Mouse (Mus musculus): ENCODE data around the gene Uqcrc1. TPM values are rescaled to one million over a fixed set of nuclear protein-coding genes. Genes with fewer than 3 reads are reported as not detected.
A peak's percentile ranks its signal among the peaks of the same experiment; 100 is the strongest.

Gene Uqcrc1
- polyA plus RNA-seq, 1 experiment from 2014 or later = 692 TPM

GRCm38 (mm10) chr9:108990462-108990820 lies 54.0 kb downstream of the Uqcrc1 start:
- Histone ChIP-seq H3K9me3 (no peaks in the 10 kb centered on the region), H3K36me3 (no peaks in the 10 kb centered on the region), H3K4me1 (peaks cover 58% of the 10 kb centered on the region), H3K27ac (peak overlapping the region; percentile 92), H3K27me3 (ENCODE audit: insufficient read depth, poor library complexity, severe bottlenecking) (no peaks in the 10 kb centered on the region), H3K4me3 (no peak overlapping the region)
- WGBS = 82% methylated on average over 7 of the region's 7 CpGs
- DNase-seq (ENCODE audit: low spot score) = no peak

- no peaks in the 10 kb centered on the region for H3K36me3 ChIP-seq
- H3K27me3 ChIP-seq (ENCODE audit: insufficient read depth, poor library complexity, severe bottlenecking) = no peaks in the 10 kb centered on the region
- WGBS = 3% methylated on average over 31 of the region's 31 CpGs
- H3K4me3 ChIP-seq = peak within 1 kb of the TSS; percentile 69
- DNase-seq (ENCODE audit: low spot score) = peak; percentile 100
- H3K27ac ChIP-seq = peak within 1 kb of the TSS; percentile 92
- H3K4me1 ChIP-seq = peaks cover 69% of the 10 kb centered on the region
- H3K9me3 ChIP-seq = no peaks in the 10 kb centered on the region
Measured at GRCm38 (mm10) chr9:108991428-108992084, 55.1 kb downstream of the Uqcrc1 start, which contains the start of gene Pfkfb4. Gene Pfkfb4, plus strand, starts transcription at chr9:108991778.

GRCm38 (mm10) chr9:108992085-108992469 lies 55.6 kb downstream of the Uqcrc1 start:
- Histone ChIP-seq H3K36me3 (no peaks in the 10 kb centered on the region), H3K4me1 (peaks cover 70% of the 10 kb centered on the region), H3K27ac (peak overlapping the region; percentile 92), H3K4me3 (peak overlapping the region; percentile 69), H3K9me3 (no peaks in the 10 kb centered on the region), H3K27me3 (ENCODE audit: insufficient read depth, poor library complexity, severe bottlenecking) (no peaks in the 10 kb centered on the region)
- DNase-seq (ENCODE audit: low spot score) = no peak
- WGBS = 13% methylated on average over 18 of the region's 18 CpGs

GRCm38 (mm10) chr9:108992620-108993361 lies 56.4 kb downstream of the Uqcrc1 start:
- peaks cover 64% of the 10 kb centered on the region for H3K4me1 ChIP-seq
- no peaks in the 10 kb centered on the region for H3K27me3 ChIP-seq (ENCODE audit: insufficient read depth, poor library complexity, severe bottlenecking)
- WGBS = 60% methylated on average over 9 of the region's 9 CpGs
- DNase-seq (ENCODE audit: low spot score) = no peak
- peak overlapping the region; percentile 12; the same call in 1 of the 2 replicates for H3K27ac ChIP-seq
- H3K36me3 ChIP-seq = no peaks in the 10 kb centered on the region
- no peaks in the 10 kb centered on the region for H3K9me3 ChIP-seq
- H3K4me3 ChIP-seq = peak overlapping the region; percentile 69; the same call in 1 of the 2 replicates

GRCm38 (mm10) chr9:108996411-108996810 lies 60.0 kb downstream of the Uqcrc1 start:
- WGBS = 67% methylated on average over 9 of the region's 9 CpGs
- H3K9me3 ChIP-seq = no peaks in the 10 kb centered on the region

GRCm38 (mm10) chr9:108998287-108999166 lies 62.1 kb downstream of the Uqcrc1 start:
- no peaks in the 10 kb centered on the region for H3K27me3 ChIP-seq (ENCODE audit: insufficient read depth, poor library complexity, severe bottlenecking)
- no peak for DNase-seq (ENCODE audit: low spot score)
- peaks cover 17% of the 10 kb centered on the region for H3K4me1 ChIP-seq
- H3K27ac ChIP-seq = no peak overlapping the region
- H3K9me3 ChIP-seq = no peaks in the 10 kb centered on the region
- H3K4me3 ChIP-seq = no peak overlapping the region
- no peaks in the 10 kb centered on the region for H3K36me3 ChIP-seq
- 78% methylated on average over 19 of the region's 19 CpGs for WGBS

More at GRCm38 (mm10) chr9:108996411-108996810, 60.0 kb downstream of the Uqcrc1 start:
- no peak for DNase-seq (ENCODE audit: low spot score)
- H3K4me3 ChIP-seq = no peak overlapping the region
- no peaks in the 10 kb centered on the region for H3K27me3 ChIP-seq (ENCODE audit: insufficient read depth, poor library complexity, severe bottlenecking)
- H3K27ac ChIP-seq = no peak overlapping the region
- H3K4me1 ChIP-seq = peaks cover 30% of the 10 kb centered on the region
- no peaks in the 10 kb centered on the region for H3K36me3 ChIP-seq

- DNase-seq (ENCODE audit: low spot score) = no peak
- Histone ChIP-seq H3K27ac (no peak overlapping the region), H3K27me3 (ENCODE audit: insufficient read depth, poor library complexity, severe bottlenecking) (no peaks in the 10 kb centered on the region), H3K4me1 (peaks cover 17% of the 10 kb centered on the region), H3K4me3 (no peak overlapping the region), H3K9me3 (no peaks in the 10 kb centered on the region), H3K36me3 (no peaks in the 10 kb centered on the region)
- 64% methylated on average over 4 of the region's 4 CpGs for WGBS
Measured at GRCm38 (mm10) chr9:108999167-108999526, 62.7 kb downstream of the Uqcrc1 start.

MicroRNAs within 50 kb of the gene (microRNA counts, 519-probe panel; counts per million panel counts)
- microRNA mmu-miR-711 = not detected

Small RNA genes within 50 kb of the gene (microRNA-seq; reads per million reads assigned to microRNA genes)
- gene Mir711 = not detected

Other genes with a start within 250 kb of the Uqcrc1 start
- 26.5 and 29.1 TPM in 2 replicates for gene Prkar2a, start 247.3 kb upstream of the Uqcrc1 start, polyA plus RNA-seq (2016; fragmentation: Nextera tagmentation; extraction: Ambion mirVana)
- 48.1 and 63.9 TPM in 2 replicates for gene Ip6k2, start 152.8 kb upstream of the Uqcrc1 start, polyA plus RNA-seq (2016; fragmentation: Nextera tagmentation; extraction: Ambion mirVana)
- 9.2 and 10.8 TPM in 2 replicates for gene Nckipsd, start 128.3 kb upstream of the Uqcrc1 start, polyA plus RNA-seq (2016; fragmentation: Nextera tagmentation; extraction: Ambion mirVana)
- 0.13 and 0.26 TPM in 2 replicates for gene Celsr3, start 110.3 kb upstream of the Uqcrc1 start, polyA plus RNA-seq (2016; fragmentation: Nextera tagmentation; extraction: Ambion mirVana)
- 5.4 and 9.3 TPM in 2 replicates for gene Slc26a6, start 83.3 kb upstream of the Uqcrc1 start, polyA plus RNA-seq (2016; fragmentation: Nextera tagmentation; extraction: Ambion mirVana)
- gene Tmem89, start 22.0 kb upstream of the Uqcrc1 start, polyA plus RNA-seq (2016; fragmentation: Nextera tagmentation; extraction: Ambion mirVana) = not detected in 2 replicates
- 1.0 and 1.8 TPM in 2 replicates for gene Col7a1, start 17.0 kb downstream of the Uqcrc1 start, polyA plus RNA-seq (2016; fragmentation: Nextera tagmentation; extraction: Ambion mirVana)
- gene Ucn2, start 49.4 kb downstream of the Uqcrc1 start, polyA plus RNA-seq (2016; fragmentation: Nextera tagmentation; extraction: Ambion mirVana) = not detected in 2 replicates
- gene Pfkfb4, start 55.1 kb downstream of the Uqcrc1 start, polyA plus RNA-seq (2016; fragmentation: Nextera tagmentation; extraction: Ambion mirVana) = 6.9 and 9.4 TPM in 2 replicates
- gene Shisa5, start 101.9 kb downstream of the Uqcrc1 start, polyA plus RNA-seq (2016; fragmentation: Nextera tagmentation; extraction: Ambion mirVana) = 58.2 and 68.5 TPM in 2 replicates
- gene Trex1, start 123.1 kb downstream of the Uqcrc1 start, polyA plus RNA-seq (2016; fragmentation: Nextera tagmentation; extraction: Ambion mirVana) = 8.2 and 8.9 TPM in 2 replicates
- gene Atrip, start 137.5 kb downstream of the Uqcrc1 start, polyA plus RNA-seq (2016; fragmentation: Nextera tagmentation; extraction: Ambion mirVana) = 20.6 and 26.8 TPM in 2 replicates
- 19.1 and 19.7 TPM in 2 replicates for gene Ccdc51, start 145.9 kb downstream of the Uqcrc1 start, polyA plus RNA-seq (2016; fragmentation: Nextera tagmentation; extraction: Ambion mirVana)
- 734 and 774 TPM in 2 replicates for gene Tma7, start 146.0 kb downstream of the Uqcrc1 start, polyA plus RNA-seq (2016; fragmentation: Nextera tagmentation; extraction: Ambion mirVana)
- 11.5 and 14.2 TPM in 2 replicates for gene Plxnb1, start 158.8 kb downstream of the Uqcrc1 start, polyA plus RNA-seq (2016; fragmentation: Nextera tagmentation; extraction: Ambion mirVana)
- gene Fbxw21, start 225.4 kb downstream of the Uqcrc1 start, polyA plus RNA-seq (2016; fragmentation: Nextera tagmentation; extraction: Ambion mirVana) = not detected in 2 replicates